Mouse (Mus musculus) ES-E14 (cell line): Measurements from ENCODE around the gene Scfd2. TPM values are rescaled to one million over a fixed set of nuclear protein-coding genes. Genes with fewer than 3 reads are reported as not detected.
A peak's percentile ranks its signal among the peaks of the same experiment; 100 is the strongest.

ENCODE experiments used
- DNase-seq: peaks from one replicate; pipeline ENCODE4 v3.0.0-alpha.2; 2013; ENCODE audit warnings: low read depth, low spot score
- H3K27ac ChIP-seq: 2 replicates; pipeline ENCODE4 v1.5.1; 2012; ENCODE audit warnings: low read depth, mild to moderate bottlenecking, low read length, moderate library complexity, mixed read lengths; ENCODE audit not compliant: poor library complexity, insufficient read depth, severe bottlenecking
- H3K36me3 ChIP-seq: 2 replicates; pipeline ENCODE4 v1.6.1; 2012; ENCODE audit warnings: mild to moderate bottlenecking, low read length, moderate library complexity, mixed read lengths; ENCODE audit not compliant: control insufficient read depth, poor library complexity, insufficient read depth, severe bottlenecking
- H3K4me1 ChIP-seq, 2 experiments: fragments of 150-350 bp in 1 of 2; sonication (generic) in 1 of 2; 2 replicates each; pipeline ENCODE4 v1.6.1; 2012; ENCODE audit warnings: low read length in 2 of 2, mild to moderate bottlenecking in 1 of 2, mixed read lengths in 1 of 2; ENCODE audit not compliant: control insufficient read depth in 2 of 2, insufficient read depth in 2 of 2, poor library complexity in 1 of 2
- H3K4me3 ChIP-seq, 2 experiments: fragments of 150-350 bp in 1 of 2; sonication (generic) in 1 of 2; 2 replicates each; pipeline ENCODE4 v1.5.1; 2012; ENCODE audit warnings: low read length in 2 of 2, low read depth in 1 of 2, mild to moderate bottlenecking in 1 of 2, mixed read lengths in 1 of 2; ENCODE audit not compliant: insufficient read depth in 1 of 2, poor library complexity in 1 of 2, severe bottlenecking in 1 of 2
- H3K9ac ChIP-seq: 2 replicates; pipeline ENCODE4 v1.6.1; 2012; ENCODE audit warnings: low read depth, mild to moderate bottlenecking, low read length, mixed read lengths; ENCODE audit not compliant: poor library complexity, insufficient read depth, severe bottlenecking
- H3K9me3 ChIP-seq: fragments of 150-350 bp; sonication (generic); 2 replicates; pipeline ENCODE4 v1.6.1; 2012; ENCODE audit warnings: low read depth, mild to moderate bottlenecking, low read length; ENCODE audit not compliant: control insufficient read depth, insufficient read depth
- CHD2 ChIP-seq: IDR thresholded peaks from 2 replicates; pipeline ENCODE4 v1.6.1; 2014; ENCODE audit warnings: mild to moderate bottlenecking, low read depth, low read length, inconsistent platforms
- HCFC1 ChIP-seq: IDR thresholded peaks from 2 replicates; pipeline ENCODE4 v1.6.1; 2012; ENCODE audit warnings: low read length, inconsistent platforms, borderline replicate concordance; ENCODE audit not compliant: insufficient read depth
- MAFK ChIP-seq: IDR thresholded peaks from 2 replicates; pipeline ENCODE4 v1.6.1; 2014; ENCODE audit warnings: mild to moderate bottlenecking, low read depth, low read length, inconsistent platforms; ENCODE audit not compliant: insufficient read depth
- ZC3H11A ChIP-seq: IDR thresholded peaks from 2 replicates; pipeline ENCODE4 v1.6.1; 2012; ENCODE audit warnings: low read depth, mild to moderate bottlenecking, inconsistent platforms, low read length, borderline replicate concordance
- ZNF384 ChIP-seq: IDR thresholded peaks from 2 replicates; pipeline ENCODE4 v1.6.1; 2012; ENCODE audit warnings: low read depth, low read length, inconsistent platforms
- in situ Hi-C, 2 experiments: fragments of 600-800 bp; cut with MboI; formaldehyde crosslinking; loops; one replicate each; pipeline ENCODE4 v1.15.1; 2025; ENCODE audit warnings: low sequenced_read_pairs in 2 of 2, inconsistent platforms in 1 of 2; ENCODE audit not compliant: unreplicated experiment in 2 of 2
- total RNA-seq: library from RNA; depleted of rRNA; stranded (reverse); fragments of 300-350 nt; gene quantifications from 2 replicates; pipeline ENCODE4 v1.2.3, GENCODE M21; 2012

Gene Scfd2
- total RNA-seq, 1 experiment = 25.8 TPM

- Histone ChIP-seq H3K9ac (no peak overlapping the region), H3K4me1 (peaks cover 0 to 5% of the 10 kb centered on the region in 2 experiments; a peak in 1 of 4 replicates), H3K36me3 (no peaks in the 10 kb centered on the region), H3K4me3 (no peak overlapping the region), H3K27ac (no peak overlapping the region), H3K9me3 (no peaks in the 10 kb centered on the region)
- TF ChIP-seq MAFK (no peak), HCFC1 (no peak), ZC3H11A (no peak), ZNF384 (no peak), CHD2 (no peak)
- in situ Hi-C loops = no loop called here
- no peak for DNase-seq
Observed at GRCm38 (mm10) chr5:74380045-74380444, 151.5 kb downstream of the Scfd2 start.

GRCm38 (mm10) chr5:74366710-74367101, 164.9 kb downstream of the Scfd2 start:
- Histone ChIP-seq H3K9me3 (no peaks in the 10 kb centered on the region), H3K4me3 (no peak overlapping the region), H3K36me3 (no peaks in the 10 kb centered on the region), H3K9ac (no peak overlapping the region), H3K27ac (no peak overlapping the region), H3K4me1 (no peaks in the 10 kb centered on the region)
- TF ChIP-seq MAFK (no peak), ZNF384 (no peak), CHD2 (no peak), HCFC1 (no peak), ZC3H11A (no peak)
- DNase-seq = no peak
- in situ Hi-C loops = no loop called here

GRCm38 (mm10) chr5:74365984-74366709, 165.4 kb downstream of the Scfd2 start:
- Histone ChIP-seq H3K9ac (no peak overlapping the region), H3K4me3 (no peak overlapping the region), H3K9me3 (no peaks in the 10 kb centered on the region), H3K36me3 (no peaks in the 10 kb centered on the region), H3K27ac (no peak overlapping the region), H3K4me1 (no peaks in the 10 kb centered on the region)
- TF ChIP-seq ZNF384 (no peak), HCFC1 (no peak), MAFK (0 out of 2 replicates have a peak, but pooled peaks have one; percentile 25)
- DNase-seq = no peak
- in situ Hi-C loops = no loop called here

GRCm38 (mm10) chr5:74365408-74365807, 166.2 kb downstream of the Scfd2 start:
- H3K9me3 ChIP-seq = no peaks in the 10 kb centered on the region
- no peak overlapping the region for H3K9ac ChIP-seq
- no peaks in the 10 kb centered on the region for H3K36me3 ChIP-seq
- no peaks in the 10 kb centered on the region for H3K4me1 ChIP-seq
- H3K4me3 ChIP-seq = no peak overlapping the region
- in situ Hi-C loops = no loop called here
- no peak overlapping the region for H3K27ac ChIP-seq
- no peak for DNase-seq
- no peak for TF ChIP-seq MAFK
- no peak for TF ChIP-seq ZC3H11A
- no peak for TF ChIP-seq CHD2
- no peak for TF ChIP-seq HCFC1
- no peak for TF ChIP-seq ZNF384

- Histone ChIP-seq H3K4me3 (no peak overlapping the region), H3K36me3 (no peaks in the 10 kb centered on the region), H3K4me1 (no peaks in the 10 kb centered on the region), H3K27ac (no peak overlapping the region), H3K9ac (no peak overlapping the region), H3K9me3 (no peaks in the 10 kb centered on the region)
- in situ Hi-C loops = no loop called here
- no peak for TF ChIP-seq ZC3H11A
- TF ChIP-seq HCFC1 = no peak
- TF ChIP-seq MAFK = no peak
- no peak for TF ChIP-seq ZNF384
- TF ChIP-seq CHD2 = no peak
- no peak for DNase-seq
Observed at GRCm38 (mm10) chr5:74363296-74363695, 168.3 kb downstream of the Scfd2 start.
